Mouse (Mus musculus): ENCODE data around the gene Wdr54. TPM values are rescaled to one million over a fixed set of nuclear protein-coding genes. Genes with fewer than 3 reads are reported as not detected.

Wdr54 gene
- 7.3 and 7.9 TPM in 2 replicates for polyA plus RNA-seq (2011; ENCODE audit: insufficient read depth, insufficient read length, low read depth, missing spikeins)

DNA sequence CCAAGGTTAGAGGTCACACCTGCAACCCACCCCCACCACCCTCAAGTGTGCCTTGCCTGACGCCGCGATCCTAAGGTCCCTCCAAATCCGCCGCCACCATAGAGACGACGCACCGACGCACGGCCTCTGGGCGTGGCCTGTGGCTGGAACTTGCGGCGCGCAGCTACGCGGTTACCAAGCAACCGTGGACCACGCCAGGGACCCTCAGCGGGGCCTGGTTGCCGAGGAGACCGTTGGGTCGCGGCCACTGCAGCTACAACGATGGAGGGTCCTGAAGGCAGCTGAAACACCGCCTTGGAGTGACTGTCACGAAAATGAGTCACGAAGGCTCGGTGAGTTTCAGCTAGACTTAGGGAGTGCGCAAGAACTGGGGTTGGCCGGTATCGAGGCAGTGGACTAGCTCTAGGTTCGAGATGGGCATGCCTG lies at the start of gene Wdr54, which contains the start of gene 1700003E16Rik:
Wdr54 (minus strand) TSS at position 139 of the 426 bp plus-strand sequence.
1700003E16Rik (plus strand) TSS at position 146 of the 426 bp plus-strand sequence.
- Histone ChIP-seq H3K9ac (ENCODE audit: low read depth, poor library complexity, severe bottlenecking) (peak within 1 kb of the TSS; percentile 25; the same call in 1 of the 2 replicates), H3K9me3 (replicated peaks; ENCODE audit: control insufficient read depth, insufficient read depth, low read length, poor library complexity, severe bottlenecking) (no peaks in the 10 kb centered on the region), H3K27ac (ENCODE audit: insufficient read depth, low read length) (no peak within 1 kb of the TSS), H3K4me1 (ENCODE audit: control insufficient read depth, insufficient read depth, low read length) (no peaks in the 10 kb centered on the region), H3K27me3 (ENCODE audit: control insufficient read depth, insufficient read depth, low read length, poor library complexity, severe bottlenecking) (no peaks in the 10 kb centered on the region), H3K36me3 (ENCODE audit: control insufficient read depth, insufficient read depth, low read length, poor library complexity, severe bottlenecking) (no peaks in the 10 kb centered on the region), H3K4me3 (ENCODE audit: low read depth, low read length) (peak within 1 kb of the TSS; percentile 82)
- TF ChIP-seq CTCF (IDR thresholded peaks at IDR 0.05; ENCODE audit: low read depth, low read length) (no peak), POLR2A (IDR thresholded peaks at IDR 0.05; ENCODE audit: insufficient read depth, low read length) (peak; percentile 25), EP300 (IDR thresholded peaks at IDR 0.05; ENCODE audit: insufficient read depth, low read depth, low read length) (no peak)

- no peak overlapping the region for H3K4me3 ChIP-seq (ENCODE audit: low read depth, low read length)
- H3K27ac ChIP-seq (ENCODE audit: insufficient read depth, low read length), result no peak overlapping the region
- H3K4me1 ChIP-seq (ENCODE audit: control insufficient read depth, insufficient read depth, low read length), result no peaks in the 10 kb centered on the region
- H3K27me3 ChIP-seq (ENCODE audit: control insufficient read depth, insufficient read depth, low read length, poor library complexity, severe bottlenecking), result no peaks in the 10 kb centered on the region
- TF ChIP-seq CTCF (IDR thresholded peaks at IDR 0.05; ENCODE audit: low read depth, low read length), result no peak
- no peak for TF ChIP-seq POLR2A (IDR thresholded peaks at IDR 0.05; ENCODE audit: insufficient read depth, low read length)
- no peak for TF ChIP-seq EP300 (IDR thresholded peaks at IDR 0.05; ENCODE audit: insufficient read depth, low read depth, low read length)
- no peaks in the 10 kb centered on the region for H3K36me3 ChIP-seq (ENCODE audit: control insufficient read depth, insufficient read depth, low read length, poor library complexity, severe bottlenecking)
- no peak overlapping the region for H3K9ac ChIP-seq (ENCODE audit: low read depth, poor library complexity, severe bottlenecking)
- no peaks in the 10 kb centered on the region for H3K9me3 ChIP-seq (replicated peaks; ENCODE audit: control insufficient read depth, insufficient read depth, low read length, poor library complexity, severe bottlenecking)
These were observed 49.7 kb upstream of the Wdr54 start for GRCm38 (mm10) chr6:83205851-83206250.

GRCm38 (mm10) chr6:83203320-83203719 lies 47.1 kb upstream of the Wdr54 start:
- H3K36me3 ChIP-seq (ENCODE audit: control insufficient read depth, insufficient read depth, low read length, poor library complexity, severe bottlenecking), result no peaks in the 10 kb centered on the region
- H3K27me3 ChIP-seq (ENCODE audit: control insufficient read depth, insufficient read depth, low read length, poor library complexity, severe bottlenecking), result no peaks in the 10 kb centered on the region
- TF ChIP-seq EP300 (IDR thresholded peaks at IDR 0.05; ENCODE audit: insufficient read depth, low read depth, low read length) (no peak), POLR2A (IDR thresholded peaks at IDR 0.05; ENCODE audit: insufficient read depth, low read length) (no peak), CTCF (IDR thresholded peaks at IDR 0.05; ENCODE audit: low read depth, low read length) (no peak)
- H3K4me1 ChIP-seq (ENCODE audit: control insufficient read depth, insufficient read depth, low read length), result no peaks in the 10 kb centered on the region
- no peaks in the 10 kb centered on the region for H3K9me3 ChIP-seq (replicated peaks; ENCODE audit: control insufficient read depth, insufficient read depth, low read length, poor library complexity, severe bottlenecking)
- no peak overlapping the region for H3K4me3 ChIP-seq (ENCODE audit: low read depth, low read length)
- H3K27ac ChIP-seq (ENCODE audit: insufficient read depth, low read length), result no peak overlapping the region
- no peak overlapping the region for H3K9ac ChIP-seq (ENCODE audit: low read depth, poor library complexity, severe bottlenecking)

GRCm38 (mm10) chr6:83197345-83198004 lies 41.3 kb upstream of the Wdr54 start:
- Histone ChIP-seq H3K36me3 (ENCODE audit: control insufficient read depth, insufficient read depth, low read length, poor library complexity, severe bottlenecking) (peaks cover 2% of the 10 kb centered on the region; the same call in 1 of the 2 replicates), H3K4me1 (ENCODE audit: control insufficient read depth, insufficient read depth, low read length) (no peaks in the 10 kb centered on the region), H3K27ac (ENCODE audit: insufficient read depth, low read length) (no peak overlapping the region), H3K27me3 (ENCODE audit: control insufficient read depth, insufficient read depth, low read length, poor library complexity, severe bottlenecking) (no peaks in the 10 kb centered on the region), H3K9me3 (replicated peaks; ENCODE audit: control insufficient read depth, insufficient read depth, low read length, poor library complexity, severe bottlenecking) (no peaks in the 10 kb centered on the region), H3K4me3 (ENCODE audit: low read depth, low read length) (no peak overlapping the region), H3K9ac (ENCODE audit: low read depth, poor library complexity, severe bottlenecking) (no peak overlapping the region)
- TF ChIP-seq POLR2A (IDR thresholded peaks at IDR 0.05; ENCODE audit: insufficient read depth, low read length), result no peak
- TF ChIP-seq CTCF (IDR thresholded peaks at IDR 0.05; ENCODE audit: low read depth, low read length), result peak; percentile 50
- TF ChIP-seq EP300 (IDR thresholded peaks at IDR 0.05; ENCODE audit: insufficient read depth, low read depth, low read length), result no peak

- no peaks in the 10 kb centered on the region for H3K27me3 ChIP-seq (ENCODE audit: control insufficient read depth, insufficient read depth, low read length, poor library complexity, severe bottlenecking)
- H3K27ac ChIP-seq (ENCODE audit: insufficient read depth, low read length), result no peak overlapping the region
- H3K9me3 ChIP-seq (replicated peaks; ENCODE audit: control insufficient read depth, insufficient read depth, low read length, poor library complexity, severe bottlenecking), result no peaks in the 10 kb centered on the region
- TF ChIP-seq POLR2A (IDR thresholded peaks at IDR 0.05; ENCODE audit: insufficient read depth, low read length), result no peak
- no peak for TF ChIP-seq CTCF (IDR thresholded peaks at IDR 0.05; ENCODE audit: low read depth, low read length)
- TF ChIP-seq EP300 (IDR thresholded peaks at IDR 0.05; ENCODE audit: insufficient read depth, low read depth, low read length), result no peak
- H3K36me3 ChIP-seq (ENCODE audit: control insufficient read depth, insufficient read depth, low read length, poor library complexity, severe bottlenecking), result peaks cover 2% of the 10 kb centered on the region; the same call in 1 of the 2 replicates
- H3K9ac ChIP-seq (ENCODE audit: low read depth, poor library complexity, severe bottlenecking), result no peak overlapping the region
- no peaks in the 10 kb centered on the region for H3K4me1 ChIP-seq (ENCODE audit: control insufficient read depth, insufficient read depth, low read length)
- H3K4me3 ChIP-seq (ENCODE audit: low read depth, low read length), result no peak overlapping the region
These were observed 37.4 kb upstream of the Wdr54 start for GRCm38 (mm10) chr6:83193571-83193970.

GRCm38 (mm10) chr6:83186946-83187345 lies 30.7 kb upstream of the Wdr54 start:
- TF ChIP-seq POLR2A (IDR thresholded peaks at IDR 0.05; ENCODE audit: insufficient read depth, low read length), result no peak
- TF ChIP-seq EP300 (IDR thresholded peaks at IDR 0.05; ENCODE audit: insufficient read depth, low read depth, low read length), result no peak
- no peak for TF ChIP-seq CTCF (IDR thresholded peaks at IDR 0.05; ENCODE audit: low read depth, low read length)
- no peak overlapping the region for H3K27ac ChIP-seq (ENCODE audit: insufficient read depth, low read length)
- no peak overlapping the region for H3K9ac ChIP-seq (ENCODE audit: low read depth, poor library complexity, severe bottlenecking)
- H3K4me1 ChIP-seq (ENCODE audit: control insufficient read depth, insufficient read depth, low read length), result peaks cover 1% of the 10 kb centered on the region
- 0 out of 2 replicates have a peak, but pooled peaks cover 2% of the 10 kb centered on the region for H3K36me3 ChIP-seq (ENCODE audit: control insufficient read depth, insufficient read depth, low read length, poor library complexity, severe bottlenecking)
- no peak overlapping the region for H3K4me3 ChIP-seq (ENCODE audit: low read depth, low read length)
- H3K27me3 ChIP-seq (ENCODE audit: control insufficient read depth, insufficient read depth, low read length, poor library complexity, severe bottlenecking), result no peaks in the 10 kb centered on the region
- H3K9me3 ChIP-seq (replicated peaks; ENCODE audit: control insufficient read depth, insufficient read depth, low read length, poor library complexity, severe bottlenecking), result no peaks in the 10 kb centered on the region

Data from ES-Bruce4 (cell line).